Mouse (Mus musculus): ENCODE data around the gene Grn. TPM values are rescaled to one million over a fixed set of nuclear protein-coding genes. Genes with fewer than 3 reads are reported as not detected.

Gene Grn
- total and polyA plus RNA-seq, 3 experiments = 63.7 to 453 (median 106) TPM

DNA sequence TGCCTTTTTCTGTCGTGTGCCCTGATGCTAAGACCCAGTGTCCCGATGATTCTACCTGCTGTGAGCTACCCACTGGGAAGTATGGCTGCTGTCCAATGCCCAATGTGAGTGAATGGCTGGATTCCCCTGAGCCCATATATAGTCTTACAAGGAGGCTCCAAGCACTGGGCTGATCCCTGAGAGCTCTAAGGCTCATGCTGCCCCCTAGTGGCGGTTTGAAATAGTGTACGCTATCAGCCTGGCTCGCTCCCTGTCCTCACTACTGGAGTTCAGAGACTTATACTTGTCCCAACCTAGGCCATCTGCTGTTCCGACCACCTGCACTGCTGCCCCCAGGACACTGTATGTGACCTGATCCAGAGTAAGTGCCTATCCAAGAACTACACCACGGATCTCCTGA lies 4.3 kb downstream of the Grn start (continued):
- peak; percentile 73 for TF ChIP-seq ZC3H11A (IDR thresholded peaks at IDR 0.05; ENCODE audit: low read depth, low read length)
- TF ChIP-seq ELF1 (IDR thresholded peaks at IDR 0.05; ENCODE audit: low read depth, low read length) = 0 out of 2 replicates have a peak, but pooled peaks have one; percentile 14
- TF ChIP-seq JUN (IDR thresholded peaks at IDR 0.05; ENCODE audit: insufficient read depth, low read depth, low read length) = no peak
- peak; percentile 44; the same call in 1 of the 2 replicates for TF ChIP-seq TCF12 (IDR thresholded peaks at IDR 0.05; ENCODE audit: low read depth, low read length)
- no peak for TF ChIP-seq KAT2A (IDR thresholded peaks at IDR 0.05; ENCODE audit: insufficient replicate concordance, low read length)
- TF ChIP-seq NELFE (IDR thresholded peaks at IDR 0.05; ENCODE audit: low read depth, low read length) = peak; percentile 57; the same call in 1 of the 2 replicates
- peak; percentile 95 to 97 for TF ChIP-seq CTCF (conservative IDR thresholded peaks at IDR 0.05 in 1 of 2, IDR thresholded peaks at IDR 0.05 in 1 of 2; ENCODE audit: low read depth in 2 of 2, low read length in 2 of 2)
- 0 out of 2 replicates have a peak, but pooled peaks have one; percentile 22 for TF ChIP-seq TBP (conservative IDR thresholded peaks at IDR 0.05; ENCODE audit: low read depth, low read length)
- no peak for TF ChIP-seq EP300 (IDR thresholded peaks at IDR 0.05; ENCODE audit: low read length)
- no peak for TF ChIP-seq USF2 (conservative IDR thresholded peaks at IDR 0.05; ENCODE audit: low read depth, low read length)
- TF ChIP-seq BHLHE40 (IDR thresholded peaks at IDR 0.05; ENCODE audit: low read depth, low read length) = peak; percentile 36; the same call in 1 of the 2 replicates

DNA sequence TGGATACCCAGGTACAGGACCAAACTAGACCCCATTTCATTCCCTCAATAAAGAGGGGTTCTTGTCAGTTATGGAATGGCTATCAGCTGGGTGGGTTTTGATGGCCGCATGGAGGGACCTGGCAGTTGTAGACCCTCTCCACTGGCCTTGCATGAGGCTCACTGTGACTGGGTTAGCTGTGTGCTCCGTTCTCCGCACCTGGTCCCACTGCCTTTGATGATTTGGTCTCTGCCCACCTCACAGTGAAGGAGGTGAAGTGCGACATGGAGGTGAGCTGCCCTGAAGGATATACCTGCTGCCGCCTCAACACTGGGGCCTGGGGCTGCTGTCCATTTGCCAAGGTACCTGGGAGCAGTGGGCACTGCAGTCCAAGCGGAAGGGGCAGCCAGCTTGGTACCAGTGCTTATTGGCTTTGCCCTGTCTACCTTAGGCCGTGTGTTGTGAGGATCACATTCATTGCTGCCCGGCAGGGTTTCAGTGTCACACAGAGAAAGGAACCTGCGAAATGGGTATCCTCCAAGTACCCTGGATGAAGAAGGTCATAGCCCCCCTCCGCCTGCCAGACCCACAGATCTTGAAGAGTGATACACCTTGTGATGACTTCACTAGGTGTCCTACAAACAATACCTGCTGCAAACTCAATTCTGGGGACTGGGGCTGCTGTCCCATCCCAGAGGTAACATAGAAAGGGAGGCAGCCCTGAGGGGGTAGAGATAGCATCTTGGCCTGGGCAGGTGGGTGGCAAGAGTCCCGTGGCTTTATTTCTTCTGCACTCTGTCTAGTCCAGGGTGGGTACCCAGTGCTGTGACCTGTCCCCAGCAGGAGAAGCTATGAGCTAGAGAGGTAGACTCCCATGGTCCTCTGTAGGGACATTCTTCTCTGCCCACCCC lies 4.9 kb downstream of the Grn start:
- no peak overlapping the region for H3K9ac ChIP-seq (ENCODE audit: insufficient read depth, low read depth)
- no peak overlapping the region for H3K4me3 ChIP-seq (replicated peaks in 1 of 3; ENCODE audit: low read depth in 2 of 3, low read length in 2 of 3, poor library complexity in 1 of 3)
- dilution Hi-C loops (cut with MboI; ENCODE audit: extremely low pct_ligation_motif_present, extremely low pct_unique_long_range_greater_than_20kb, low sequenced_read_pairs) = no loop called here
- H3K9me3 ChIP-seq (replicated peaks; ENCODE audit: low read length) = peaks cover 29% of the 10 kb centered on the region
- H3K4me2 ChIP-seq (ENCODE audit: insufficient read depth, low read depth, poor library complexity, severe bottlenecking) = no peak overlapping the region
- H3K36me3 ChIP-seq (replicated peaks in 1 of 2; ENCODE audit: control insufficient read depth in 1 of 2, insufficient read depth in 1 of 2, low read length in 1 of 2) = peaks cover 24 to 47% of the 10 kb centered on the region in 2 experiments
- no peak overlapping the region for H3K27ac ChIP-seq (ENCODE audit: insufficient read depth, low read depth)
- TF ChIP-seq CTCF (conservative IDR thresholded peaks at IDR 0.05 in 1 of 2, IDR thresholded peaks at IDR 0.05 in 1 of 2; ENCODE audit: low read depth in 2 of 2, low read length in 2 of 2) (no peak), UBTF (IDR thresholded peaks at IDR 0.05; ENCODE audit: low read depth, low read length) (no peak), MAFK (IDR thresholded peaks at IDR 0.05; ENCODE audit: insufficient replicate concordance, low read length) (no peak), ZMIZ1 (IDR thresholded peaks at IDR 0.05; ENCODE audit: low read depth, low read length) (no peak), MAX (IDR thresholded peaks at IDR 0.05; ENCODE audit: low read length) (no peak)
- H3K27me3 ChIP-seq (replicated peaks) = no peaks in the 10 kb centered on the region
- no peaks in the 10 kb centered on the region for H3K79me2 ChIP-seq (replicated peaks; ENCODE audit: control insufficient read depth, extremely low read depth, insufficient read depth, poor library complexity, severe bottlenecking)
- H3K4me1 ChIP-seq (ENCODE audit: control insufficient read depth in 1 of 2, insufficient read depth in 2 of 2) = peaks cover 27 to 40% of the 10 kb centered on the region in 2 experiments
- in situ Hi-C loops (cut with MboI; ENCODE audit: low pct_ligation_motif_present, low pct_unique_long_range_greater_than_20kb, low sequenced_read_pairs) = loop anchor here (5.0 kb wide), 1 partner anchor 133 kb away; no protein-coding TSS in a partner anchor
- DNase-seq (ENCODE audit: extremely low read depth) = no peak

Data from CH12.LX (cell line).